Mouse (Mus musculus) hindbrain, embryonic 10.5 days (tissue): ENCODE data around the gene Clcnkb. TPM values are rescaled to one million over a fixed set of nuclear protein-coding genes. Genes with fewer than 3 reads are reported as not detected.

Experiments
- DNase-seq: peaks from one replicate; pipeline ENCODE4 v3.0.0-alpha.2; 2017; ENCODE audit warnings: low spot score
- H3K27ac ChIP-seq: fragments of 300-500 bp; sonication (generic); 2 replicates; pipeline ENCODE4 v1.5.1; 2016; ENCODE audit warnings: mild to moderate bottlenecking, moderate library complexity
- H3K27me3 ChIP-seq: fragments of 300-500 bp; sonication (generic); 2 replicates; pipeline ENCODE4 v1.6.1; 2016; ENCODE audit warnings: mild to moderate bottlenecking; ENCODE audit not compliant: poor library complexity, insufficient read depth, severe bottlenecking
- H3K36me3 ChIP-seq: fragments of 300-500 bp; sonication (generic); 2 replicates; pipeline ENCODE4 v1.6.1; 2016; ENCODE audit warnings: mild to moderate bottlenecking, moderate library complexity
- H3K4me1 ChIP-seq: fragments of 300-500 bp; sonication (generic); replicated peaks from 2 replicates; pipeline ENCODE4 v1.6.1; 2016; ENCODE audit warnings: mild to moderate bottlenecking
- H3K4me3 ChIP-seq: fragments of 300-500 bp; sonication (generic); 2 replicates; pipeline ENCODE4 v1.5.1; 2016; ENCODE audit warnings: mild to moderate bottlenecking, moderate library complexity
- H3K9me3 ChIP-seq: fragments of 300-500 bp; sonication (generic); 2 replicates; pipeline ENCODE4 v1.6.1; 2016; ENCODE audit warnings: mild to moderate bottlenecking, moderate library complexity
- WGBS: fragments of 180-500 bp; shearing (Covaris S2); methylation state at CpG from one replicate; pipeline ENCODE4 v1.1.7; 2016; 5-methylcytosine and 5-hydroxymethylcytosine counted together
- polyA plus RNA-seq: library from polyadenylated mRNA; unstranded; fragments of >200 nt; fragmentation: Nextera tagmentation; extraction: Ambion mirVana; gene quantifications from 2 replicates; pipeline ENCODE4 v1.2.1, GENCODE M21; 2016

Gene Clcnkb
- polyA plus RNA-seq, 1 experiment from 2014 or later, result not detected

DNA sequence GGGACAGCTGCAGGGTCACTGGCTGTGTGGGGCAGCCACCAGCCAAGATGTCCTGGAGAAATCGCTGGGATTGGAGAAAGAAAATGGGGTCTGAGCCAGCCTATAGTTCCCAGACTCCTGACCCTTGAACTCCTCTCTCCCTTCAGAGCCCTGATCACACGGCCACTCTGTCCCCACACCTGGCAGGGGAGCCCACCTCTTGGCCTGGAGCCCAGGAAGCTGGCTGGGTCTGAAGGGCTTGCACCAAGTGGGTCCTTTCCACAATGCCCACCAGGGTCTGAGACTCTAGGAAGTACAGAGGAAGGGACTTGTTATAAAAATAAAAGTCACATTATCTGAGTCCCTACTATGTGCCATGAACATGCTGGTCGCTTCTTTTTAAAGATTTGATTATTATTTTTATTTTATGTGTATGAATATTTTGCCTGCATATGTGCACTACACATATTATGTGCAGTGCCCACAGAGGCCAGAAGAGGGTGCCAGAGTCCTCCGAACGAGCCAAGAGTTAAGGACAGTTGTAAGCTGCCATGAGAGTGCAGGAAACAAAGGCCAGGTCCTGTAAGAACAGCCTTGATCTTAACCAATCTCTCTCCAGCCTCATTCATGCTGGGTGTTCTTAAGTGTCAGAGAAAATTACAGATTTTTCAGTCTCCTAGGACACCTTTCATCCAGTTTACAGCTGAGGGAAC is 28.6 kb downstream of the Clcnkb start:
- WGBS, result 19% methylated on average over 5 of the region's 5 CpGs
- H3K27ac ChIP-seq, result no peak overlapping the region
- DNase-seq, result peak; percentile 80
- peaks cover 37% of the 10 kb centered on the region for H3K27me3 ChIP-seq
- H3K4me1 ChIP-seq, result peaks cover 40% of the 10 kb centered on the region
- H3K9me3 ChIP-seq, result no peaks in the 10 kb centered on the region
- no peak overlapping the region for H3K4me3 ChIP-seq
- H3K36me3 ChIP-seq, result no peaks in the 10 kb centered on the region

DNA sequence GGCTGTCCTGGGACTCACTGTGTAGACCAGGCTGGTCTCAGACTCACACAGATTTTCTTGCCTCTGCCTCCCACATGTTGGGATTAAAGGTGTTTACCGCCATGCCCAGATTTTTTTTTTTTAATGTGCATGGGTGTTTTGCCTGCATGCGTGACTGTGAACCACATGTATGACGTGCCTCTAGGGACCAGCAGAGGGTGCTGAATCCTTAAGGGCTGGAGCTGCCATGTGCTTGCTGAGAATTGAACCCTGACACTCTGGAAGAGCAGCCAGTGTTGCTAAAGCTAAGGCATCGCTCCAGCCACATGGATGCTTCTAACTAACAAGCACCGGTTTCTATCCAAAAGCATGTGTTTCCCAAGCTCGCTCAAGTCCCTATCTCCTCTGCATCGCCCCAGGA is 29.7 kb downstream of the Clcnkb start:
- no peaks in the 10 kb centered on the region for H3K9me3 ChIP-seq
- 74% methylated on average over 7 of the region's 7 CpGs for WGBS

DNA sequence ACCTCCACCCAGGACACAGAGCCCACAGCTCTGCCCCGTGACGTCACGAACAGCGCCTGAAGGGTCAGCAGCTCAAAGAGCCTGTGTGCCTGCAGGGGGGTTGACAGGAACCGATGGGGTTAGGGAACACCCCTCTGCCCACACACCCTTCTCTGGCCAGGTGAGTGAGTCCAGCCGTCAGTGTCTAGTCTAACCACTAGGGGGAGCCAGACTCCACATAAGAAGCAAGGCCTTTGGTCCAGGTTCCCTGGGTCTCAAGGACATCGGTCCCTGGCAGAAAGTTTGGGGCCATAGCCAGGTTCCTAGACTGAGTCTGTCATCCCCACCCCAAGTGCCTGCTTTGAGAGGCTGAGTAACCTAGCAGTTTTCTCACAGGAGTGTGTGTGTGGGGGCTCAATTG is 30.5 kb downstream of the Clcnkb start:
- H3K36me3 ChIP-seq, result no peaks in the 10 kb centered on the region
- WGBS, result under 1% methylated on average over 7 of the region's 7 CpGs
- H3K27me3 ChIP-seq, result peaks cover 52% of the 10 kb centered on the region
- DNase-seq, result peak; percentile 70
- no peaks in the 10 kb centered on the region for H3K9me3 ChIP-seq
- no peak overlapping the region for H3K4me3 ChIP-seq
- H3K4me1 ChIP-seq, result peaks cover 45% of the 10 kb centered on the region
- no peak overlapping the region for H3K27ac ChIP-seq

More for the DNA sequence above, 29.7 kb downstream of the Clcnkb start:
- Histone ChIP-seq H3K27me3 (peaks cover 43% of the 10 kb centered on the region), H3K4me3 (no peak overlapping the region), H3K4me1 (peaks cover 43% of the 10 kb centered on the region), H3K36me3 (no peaks in the 10 kb centered on the region), H3K27ac (no peak overlapping the region)
- no peak for DNase-seq

DNA sequence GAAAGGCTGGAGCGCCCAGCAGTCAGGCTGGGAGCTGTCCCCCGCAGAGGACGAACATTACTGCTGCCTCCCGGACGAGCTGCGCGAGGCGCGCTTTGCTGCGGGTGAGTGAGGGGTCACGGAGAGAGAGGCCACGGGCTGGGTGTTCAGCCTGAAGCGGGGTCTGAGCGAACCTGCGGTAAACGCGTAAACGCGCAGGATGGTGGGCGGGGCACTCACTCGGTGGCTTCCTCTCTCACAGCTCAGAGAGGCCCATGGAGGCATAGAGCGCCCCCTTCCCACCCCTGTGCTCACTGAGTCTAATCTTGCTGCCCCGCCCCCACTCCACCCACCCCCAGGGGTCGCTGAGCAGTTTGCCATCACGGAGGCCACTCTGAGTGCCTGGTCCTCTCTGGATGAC is 33.4 kb downstream of the Clcnkb start:
- Histone ChIP-seq H3K27ac (peak overlapping the region; percentile 66; the same call in 1 of the 2 replicates), H3K9me3 (no peaks in the 10 kb centered on the region), H3K36me3 (no peaks in the 10 kb centered on the region), H3K4me1 (peaks cover 37% of the 10 kb centered on the region), H3K27me3 (peaks cover 63% of the 10 kb centered on the region), H3K4me3 (peak overlapping the region; percentile 53)
- 2% methylated on average over 25 of the region's 25 CpGs for WGBS
- DNase-seq, result peak; percentile 53

DNA sequence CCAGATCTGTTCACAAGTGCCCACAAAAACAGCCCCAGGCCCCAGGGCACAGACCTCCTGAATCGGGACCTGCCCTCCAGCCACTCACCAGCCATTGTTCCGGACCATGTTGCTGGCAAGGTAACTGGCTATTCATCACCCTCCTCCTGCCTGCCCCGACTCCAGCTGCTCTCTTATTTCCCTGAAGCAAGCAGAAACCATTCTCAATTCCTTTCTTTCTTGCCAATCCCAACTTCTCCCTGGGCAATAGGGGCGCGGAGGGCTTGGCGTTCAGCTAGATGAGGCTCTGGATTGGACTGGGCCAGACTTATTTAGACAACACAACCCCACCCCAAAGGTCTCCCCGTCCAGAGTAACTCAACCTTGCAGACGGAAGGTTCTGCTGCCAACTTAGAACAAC is 36.1 kb downstream of the Clcnkb start:
- Histone ChIP-seq H3K4me3 (no peak overlapping the region), H3K36me3 (no peaks in the 10 kb centered on the region), H3K27me3 (peaks cover 55% of the 10 kb centered on the region), H3K4me1 (peaks cover 29% of the 10 kb centered on the region), H3K9me3 (no peaks in the 10 kb centered on the region), H3K27ac (no peak overlapping the region)
- WGBS, result 64% methylated on average over 8 of the region's 8 CpGs
- DNase-seq, result no peak

DNA sequence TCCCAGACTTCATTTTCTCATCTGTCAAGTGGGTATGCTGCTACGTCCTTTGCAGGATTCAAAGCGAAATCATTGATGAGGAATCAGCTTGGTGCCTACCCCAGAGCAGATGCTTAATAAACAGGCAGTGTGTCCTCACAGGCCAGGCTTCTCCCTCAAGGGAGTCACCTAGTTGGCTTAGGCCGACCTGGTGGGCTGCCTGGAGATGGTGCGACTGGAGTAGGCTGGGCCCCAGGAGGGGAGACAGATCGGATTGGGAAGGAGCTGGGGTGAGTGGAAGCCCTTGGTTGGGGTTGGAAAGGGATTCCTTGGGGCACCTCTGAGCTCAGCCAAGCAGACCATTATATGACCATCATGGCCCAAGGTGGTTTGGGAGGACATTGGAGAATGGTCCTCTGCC is 43.4 kb downstream of the Clcnkb start:
- H3K4me3 ChIP-seq, result no peak overlapping the region
- H3K27ac ChIP-seq, result no peak overlapping the region
- H3K27me3 ChIP-seq, result peaks cover 43% of the 10 kb centered on the region
- H3K36me3 ChIP-seq, result no peaks in the 10 kb centered on the region
- H3K4me1 ChIP-seq, result peaks cover 13% of the 10 kb centered on the region
- DNase-seq, result no peak
- 93% methylated on average over 5 of the region's 5 CpGs for WGBS
- no peaks in the 10 kb centered on the region for H3K9me3 ChIP-seq

DNA sequence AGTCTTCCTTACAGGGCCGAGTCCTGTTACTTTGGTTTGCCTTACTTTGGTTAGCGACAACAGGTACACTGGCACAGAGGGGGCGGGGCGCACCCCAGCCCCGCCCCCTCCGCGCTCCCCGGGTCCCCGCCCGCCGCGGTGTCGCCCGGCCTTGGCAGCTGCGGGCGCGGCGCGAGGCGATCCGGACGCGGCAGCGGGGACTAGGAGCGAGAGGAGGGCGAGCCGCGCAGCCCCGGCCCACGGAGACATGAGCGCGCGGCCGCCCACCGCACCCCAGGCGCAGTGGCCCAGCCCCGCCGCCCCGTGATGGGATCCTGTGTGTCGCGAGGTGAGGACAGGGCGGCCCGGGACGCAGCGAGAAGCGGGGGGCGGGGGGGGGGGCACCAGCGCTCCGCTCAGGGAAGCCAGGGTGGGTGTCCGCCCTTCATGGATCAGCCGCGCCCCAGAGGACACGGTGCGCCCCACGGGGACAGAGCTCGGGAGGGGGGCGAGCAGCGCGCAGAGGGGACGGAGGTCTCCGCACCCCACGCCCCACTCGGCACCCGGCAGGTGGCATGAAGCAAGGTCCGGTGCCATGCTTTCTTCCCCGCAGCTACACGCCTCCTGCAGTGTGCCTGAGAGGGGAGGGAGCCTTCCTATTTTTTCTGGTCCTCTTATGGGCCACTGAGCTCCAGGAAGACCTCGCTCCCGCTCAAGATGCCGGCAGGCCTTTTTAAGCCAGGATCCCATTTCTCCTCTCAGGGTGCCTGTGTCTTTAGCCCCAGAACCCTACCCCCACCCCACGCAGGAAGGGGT is 47.6 kb downstream of the Clcnkb start, which contains the start of gene Fam131c:
Gene Fam131c, plus strand, starts transcription at position 224 of the 795 bp plus-strand sequence.
- under 1% methylated on average over 65 of the region's 71 CpGs for WGBS
- Histone ChIP-seq H3K36me3 (no peaks in the 10 kb centered on the region), H3K4me1 (peaks cover 29% of the 10 kb centered on the region), H3K9me3 (no peaks in the 10 kb centered on the region), H3K27me3 (peaks cover 80% of the 10 kb centered on the region), H3K27ac (peak within 1 kb of the TSS; percentile 76), H3K4me3 (peak within 1 kb of the TSS; percentile 71)
- no peak for DNase-seq

DNA sequence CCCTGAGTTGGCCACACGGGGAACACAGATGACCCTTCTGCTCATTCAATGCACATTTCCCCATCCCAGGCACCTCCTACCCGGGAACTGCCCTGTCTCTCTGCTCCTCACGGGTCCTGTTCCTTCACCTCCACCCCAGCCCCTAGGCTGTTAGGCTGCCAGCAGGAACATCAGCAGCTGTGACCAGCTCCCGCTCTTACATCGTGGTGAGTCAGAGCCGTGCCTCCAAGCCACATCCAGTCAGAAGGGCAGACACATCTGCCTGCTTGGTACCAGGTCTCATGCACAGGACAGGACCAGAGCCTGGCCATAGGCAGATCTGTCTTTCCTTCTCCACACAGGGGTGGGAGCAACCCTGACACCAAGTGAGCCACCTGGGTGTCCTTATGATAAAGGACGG is 49.9 kb downstream of the Clcnkb start:
- Histone ChIP-seq H3K27me3 (peaks cover 97% of the 10 kb centered on the region), H3K36me3 (no peaks in the 10 kb centered on the region)

DNA sequence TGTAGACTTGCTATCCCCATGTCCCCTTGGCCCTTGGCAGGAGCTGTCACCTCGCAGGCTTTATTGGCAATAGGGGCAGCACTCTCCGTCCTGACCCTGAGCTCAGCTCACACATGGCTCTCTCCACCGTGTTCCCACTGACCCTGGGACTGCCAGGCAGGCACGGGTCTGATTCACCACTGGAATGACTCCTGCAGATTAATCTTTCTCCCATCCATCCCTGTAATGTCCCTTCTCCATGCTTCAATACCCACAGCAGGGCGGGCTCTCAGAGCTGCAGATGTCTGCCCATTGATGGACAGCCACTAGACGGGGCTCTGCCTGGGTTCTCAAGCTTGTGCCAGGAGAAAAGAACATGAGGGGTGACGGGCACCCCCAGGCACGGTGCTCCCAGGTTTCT is 50.7 kb downstream of the Clcnkb start:
- Histone ChIP-seq H3K4me3 (no peak overlapping the region), H3K27ac (no peak overlapping the region), H3K27me3 (peaks cover 90% of the 10 kb centered on the region), H3K36me3 (no peaks in the 10 kb centered on the region), H3K9me3 (no peaks in the 10 kb centered on the region), H3K4me1 (peaks cover 50% of the 10 kb centered on the region)
- DNase-seq, result no peak
- 63% methylated on average over 8 of the region's 8 CpGs for WGBS

More for the DNA sequence above, 49.9 kb downstream of the Clcnkb start:
- Histone ChIP-seq H3K4me3 (no peak overlapping the region), H3K27ac (no peak overlapping the region), H3K9me3 (no peaks in the 10 kb centered on the region), H3K4me1 (peaks cover 48% of the 10 kb centered on the region)
- DNase-seq, result no peak
- WGBS, result 58% methylated on average over 7 of the region's 7 CpGs

DNA sequence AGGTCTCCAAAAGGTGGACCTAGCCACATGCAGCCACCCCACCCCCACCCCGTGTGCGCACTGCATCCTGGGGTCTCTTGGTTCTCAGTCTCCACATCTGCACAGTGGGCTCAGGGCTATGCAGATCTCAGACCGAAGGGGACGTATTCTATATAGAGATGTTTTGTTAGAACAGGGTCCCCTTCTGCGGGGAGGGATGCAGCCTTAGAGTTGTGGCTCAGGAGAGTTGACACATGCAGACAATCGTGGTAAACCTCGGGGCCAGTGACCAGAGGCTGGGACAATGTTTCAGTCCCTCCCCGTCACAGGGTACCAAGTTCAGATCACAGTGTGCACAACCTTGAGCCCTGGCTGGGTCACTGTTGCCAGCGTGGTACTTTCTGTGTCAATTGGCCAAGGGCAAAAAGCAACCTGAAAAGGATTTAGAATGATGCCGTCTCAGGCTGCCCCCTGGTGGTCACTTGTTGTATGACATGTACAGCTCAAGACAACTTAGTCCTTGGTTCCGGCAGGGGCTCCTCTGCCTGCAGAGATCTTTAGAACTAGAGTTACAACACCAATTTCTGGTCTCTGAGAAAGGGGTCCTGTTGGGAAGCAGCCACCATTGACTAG is 52.8 kb downstream of the Clcnkb start:
- H3K36me3 ChIP-seq, result no peaks in the 10 kb centered on the region
- H3K27ac ChIP-seq, result no peak overlapping the region
- no peaks in the 10 kb centered on the region for H3K9me3 ChIP-seq
- no peak overlapping the region for H3K4me3 ChIP-seq
- 31% methylated on average over 11 of the region's 11 CpGs for whole genome bisulfite sequencing
- peak; percentile 90 for DNase-seq
- peaks cover 69% of the 10 kb centered on the region for H3K27me3 ChIP-seq
- peaks cover 54% of the 10 kb centered on the region for H3K4me1 ChIP-seq

DNA sequence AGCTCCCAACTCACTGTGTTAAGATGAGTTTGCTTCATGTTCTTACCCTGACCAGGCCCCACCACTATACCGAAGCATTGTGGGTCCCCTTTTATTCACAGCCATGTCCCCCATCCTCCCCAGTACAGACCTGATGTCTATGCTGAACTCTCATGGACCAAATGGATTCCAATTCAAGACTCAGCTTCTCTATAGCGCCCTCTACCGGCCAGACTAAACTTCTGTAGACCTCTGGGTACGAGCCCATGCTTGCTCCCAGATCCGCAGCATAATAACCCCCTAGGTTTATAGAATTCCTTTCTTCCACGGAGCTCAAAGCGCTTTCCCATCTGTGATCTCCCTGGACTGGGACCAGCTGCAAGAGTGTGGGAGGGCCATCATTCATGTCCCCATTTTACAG is 55.0 kb downstream of the Clcnkb start:
- no peak overlapping the region for H3K4me3 ChIP-seq
- H3K36me3 ChIP-seq, result no peaks in the 10 kb centered on the region
- H3K27me3 ChIP-seq, result peaks cover 47% of the 10 kb centered on the region
- peaks cover 45% of the 10 kb centered on the region for H3K4me1 ChIP-seq
- 27% methylated on average over 7 of the region's 7 CpGs for WGBS
- peak; percentile 54 for DNase-seq
- no peak overlapping the region for H3K27ac ChIP-seq
- no peaks in the 10 kb centered on the region for H3K9me3 ChIP-seq

DNA sequence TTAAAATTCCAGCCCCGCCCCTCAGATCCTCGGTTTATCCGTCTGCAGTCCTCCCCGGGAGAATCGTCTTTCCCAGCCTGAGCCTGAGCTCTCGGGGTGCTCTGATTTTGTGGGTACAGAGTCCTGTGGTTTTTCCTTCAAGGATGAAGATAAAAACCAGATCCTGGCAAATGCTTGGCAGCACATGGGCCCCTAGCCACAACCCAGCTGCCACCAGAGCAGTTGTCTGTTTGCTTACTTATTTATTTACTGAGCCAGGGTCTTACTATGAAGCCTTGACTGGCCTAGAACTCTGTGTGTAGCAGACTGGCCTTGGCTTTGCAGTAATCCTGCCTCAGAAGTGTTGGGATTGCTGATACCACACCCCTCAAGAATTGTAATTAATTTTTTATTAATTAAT is 56.6 kb downstream of the Clcnkb start:
- Histone ChIP-seq H3K4me1 (peaks cover 35% of the 10 kb centered on the region), H3K36me3 (no peaks in the 10 kb centered on the region), H3K27ac (no peak overlapping the region), H3K27me3 (peaks cover 31% of the 10 kb centered on the region), H3K9me3 (no peaks in the 10 kb centered on the region), H3K4me3 (no peak overlapping the region)
- DNase-seq, result no peak
- WGBS, result 89% methylated on average over 6 of the region's 6 CpGs

DNA sequence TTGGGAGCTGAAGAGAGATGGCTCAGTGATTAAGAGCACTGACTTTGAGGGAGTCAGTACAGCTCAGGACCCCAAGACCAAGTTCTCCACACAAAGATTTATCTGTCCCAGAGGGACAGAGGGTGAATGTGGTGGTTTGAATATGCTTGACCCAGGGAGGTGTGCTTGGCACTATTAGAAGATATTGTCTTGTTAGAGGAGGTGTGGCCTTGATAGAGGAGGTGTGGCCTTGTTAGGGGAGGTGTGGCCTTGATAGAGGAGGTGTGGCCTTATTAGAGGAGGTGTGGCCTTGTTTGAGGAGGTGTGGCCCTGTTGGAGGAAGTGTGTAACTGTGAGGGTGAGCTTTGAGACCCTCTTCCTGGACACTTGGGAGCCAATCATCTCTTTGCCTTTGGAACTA is 58.0 kb downstream of the Clcnkb start:
- no peaks in the 10 kb centered on the region for H3K36me3 ChIP-seq
- no peak overlapping the region for H3K4me3 ChIP-seq

More for the DNA sequence above, 58.0 kb downstream of the Clcnkb start:
- Histone ChIP-seq H3K9me3 (no peaks in the 10 kb centered on the region), H3K27ac (no peak overlapping the region), H3K27me3 (peaks cover 19% of the 10 kb centered on the region), H3K4me1 (peaks cover 32% of the 10 kb centered on the region)
- DNase-seq, result no peak
